In the genomic region with DNA sequence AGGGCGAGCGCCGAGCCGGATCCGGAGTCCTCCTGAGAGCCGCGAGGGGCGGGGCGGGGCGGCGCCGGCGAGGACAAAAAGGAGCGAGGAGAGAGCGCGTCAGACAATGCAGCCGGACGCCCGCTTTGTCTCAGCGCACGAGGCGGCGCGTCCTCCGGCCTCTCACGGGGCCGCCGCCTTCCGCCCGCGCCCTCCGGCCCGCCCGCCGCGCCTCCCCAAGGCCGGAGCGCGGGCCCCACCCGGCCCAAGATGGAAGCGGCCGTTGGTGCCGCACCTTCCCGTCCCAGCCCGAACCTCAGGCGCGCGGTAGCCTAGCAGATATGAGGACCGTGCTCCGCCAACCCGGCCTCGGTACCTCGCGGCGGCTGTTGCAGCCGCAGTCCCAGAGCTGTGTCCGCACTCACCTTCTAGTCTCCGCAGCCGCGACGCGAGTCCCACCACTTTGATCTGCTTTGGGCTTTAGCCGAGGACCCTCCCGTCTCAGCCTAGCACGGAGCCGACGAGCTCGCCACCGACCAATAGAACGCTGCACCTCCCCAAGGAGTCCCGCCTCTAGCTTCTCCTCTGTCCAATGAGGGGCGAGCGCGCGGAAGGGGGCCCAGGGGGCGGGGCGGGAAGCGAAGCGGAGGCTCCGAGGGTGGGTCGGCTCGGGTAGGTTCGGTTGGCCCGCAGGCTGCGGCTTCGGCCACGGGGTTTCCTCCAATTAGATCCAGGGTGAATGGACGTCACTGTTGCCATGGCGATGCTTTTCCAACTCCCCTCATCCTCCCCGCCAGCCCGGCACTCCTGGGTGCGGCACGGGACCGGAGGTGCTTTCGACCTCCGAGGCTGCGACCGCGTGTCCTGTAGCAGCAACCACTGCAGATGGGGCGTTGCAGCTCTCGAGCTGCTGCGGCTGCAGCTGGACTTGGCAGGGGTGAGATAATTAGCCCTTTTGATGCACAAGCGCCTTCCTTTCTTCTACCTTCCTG, we compare ENCODE assay signal across 8 mouse cellular contexts. TPM values are rescaled to one million over a fixed set of nuclear protein-coding genes. Genes with fewer than 3 reads are reported as not detected.
A peak's percentile ranks its signal among the peaks of the same experiment; 100 is the strongest.
DNase-seq lines count a peak whose midpoint lies in the region; ATAC-seq lines count a peak whose summit lies in the region.

A gene (minus strand): TSS at position 538 of the 971 bp plus-strand sequence.

- H3K4me2 ChIP-seq in intestine, embryonic 14.5 days (ENCODE audit: low read length), result peak within 1 kb of the TSS; percentile 74

- peak within 1 kb of the TSS; percentile 99 for H3K9ac ChIP-seq in intestine, embryonic 14.5 days (ENCODE audit: low read length)

- H3K36me3 ChIP-seq in intestine, embryonic 14.5 days (ENCODE audit: control insufficient read depth, insufficient read depth, low read length), result peaks cover 31% of the 10 kb centered on the region

- WGBS in intestine, embryonic 14.5 days, result under 1% methylated on average over 94 of the region's 103 CpGs

- peaks cover 8% of the 10 kb centered on the region for H3K9me3 ChIP-seq in intestine, embryonic 14.5 days (ENCODE audit: control insufficient read depth, low read length)

- H3K27me3 ChIP-seq in intestine, embryonic 14.5 days (replicated peaks; ENCODE audit: control insufficient read depth, insufficient read depth, low read length), result no peaks in the 10 kb centered on the region

- intact Hi-C loops in left cerebral cortex, postnatal 14 days (cut with DNase I), result loop anchor here (2.0 kb wide), 1 partner anchor 93 kb away; no protein-coding TSS in a partner anchor

- peaks cover 15% of the 10 kb centered on the region for H3K4me1 ChIP-seq in intestine, embryonic 14.5 days (replicated peaks; ENCODE audit: control insufficient read depth, insufficient read depth, low read length)

- peak within 1 kb of the TSS; percentile 100 for H3K27ac ChIP-seq in intestine, embryonic 14.5 days (ENCODE audit: low read depth)

- peak; percentile 99 for ATAC-seq in intestine, embryonic 14.5 days (replicated peaks; ENCODE audit: low FRiP score, low TSS enrichment, low read depth)

- peak; percentile 89 to 90 for DNase-seq in adrenal gland, adult 18-20 months (ENCODE audit: low spot score in 2 of 2)
- DNase-seq in embryo, embryonic 11 days, result peak; percentile 99
- DNase-seq in gastrocnemius, postnatal 25 days, result peak; percentile 99
- DNase-seq in intestine, embryonic 14.5 days (ENCODE audit: low spot score), result peak; percentile 98
- peak; percentile 97 to 98 for DNase-seq in left cerebral cortex, postnatal 14 days (ENCODE audit: low spot score in 2 of 2)
- DNase-seq in mesoderm, embryonic 11.5 days (ENCODE audit: low read depth, low spot score), result peak; percentile 98
- peak; percentile 98 to 99 for DNase-seq in right cerebral cortex, postnatal 36 days (ENCODE audit: low spot score in 2 of 2)
- peak; percentile 100 for DNase-seq in yolk sac, embryonic 10.5 days (ENCODE audit: low spot score)

- H3K4me3 ChIP-seq in intestine, embryonic 14.5 days (ENCODE audit: low read depth, low read length), result peak within 1 kb of the TSS; percentile 91

RNA-seq across cellular contexts. Expression of the gene that starts here (rescaled TPM):
- 100 to 1,000 TPM; 267 to 313 TPM for total RNA-seq in adrenal gland, adult 18-20 months (2021)
- 10 to 100 TPM; 28.6 to 36.6 TPM for total RNA-seq in gastrocnemius, postnatal 25 days (2021)
- 715 and 798 TPM in 2 replicates for polyA plus RNA-seq in intestine, embryonic 14.5 days (2014; fragmentation: Nextera tagmentation; extraction: Ambion mirVana)
- total RNA-seq in left cerebral cortex, postnatal 14 days (2021), result 100 to 1,000 TPM; 544 to 592 TPM

Comparison
In these comparisons a context has a peak if more than half of its experiments do, and no peak if none do; other contexts are left out.
1. Peak in every context shown above with its lines: DNase-seq, ATAC-seq, H3K4me3 ChIP-seq and H3K27ac ChIP-seq.
2. RNA of the gene that starts here (total RNA-seq): 544 to 592 TPM in left cerebral cortex, postnatal 14 days and 267 to 313 TPM in adrenal gland, adult 18-20 months; 28.6 to 36.6 TPM in gastrocnemius, postnatal 25 days; every median in the first group is over 4 times any median in the second.